Mouse (Mus musculus): ENCODE results near the gene Stx16. TPM values are rescaled to one million over a fixed set of nuclear protein-coding genes. Genes with fewer than 3 reads are reported as not detected.

Gene Stx16
- 12.7 and 13.6 TPM in 2 replicates for polyA plus RNA-seq (2016; fragmentation: Nextera tagmentation; extraction: Ambion mirVana)

GRCm38 (mm10) chr2:174075673-174076432 lies at the start of gene Stx16:
Gene Stx16 (plus strand): TSS chr2:174076308.
- ATAC-seq (ENCODE audit: insufficient number of reproducible peaks, insufficient read depth, low FRiP score, low TSS enrichment, low read depth) = peak; percentile 86
- H3K9me3 ChIP-seq = no peaks in the 10 kb centered on the region
- peak within 1 kb of the TSS; percentile 84 for H3K9ac ChIP-seq (replicated peaks)
- peak within 1 kb of the TSS; percentile 77 for H3K4me3 ChIP-seq (replicated peaks)
- WGBS = under 1% methylated on average over 32 of the region's 32 CpGs
- no peaks in the 10 kb centered on the region for H3K27me3 ChIP-seq
- H3K27ac ChIP-seq = peak within 1 kb of the TSS; percentile 98
- H3K36me3 ChIP-seq = peaks cover 3% of the 10 kb centered on the region; the same call in 1 of the 2 replicates
- H3K4me1 ChIP-seq (replicated peaks) = peaks cover 46% of the 10 kb centered on the region
- H3K4me2 ChIP-seq = peak within 1 kb of the TSS; percentile 88

GRCm38 (mm10) chr2:174026406-174026805 lies 49.7 kb upstream of the Stx16 start:
- no peaks in the 10 kb centered on the region for H3K9me3 ChIP-seq
- H3K4me1 ChIP-seq (replicated peaks) = 0 out of 2 replicates have a peak, but pooled peaks cover 6% of the 10 kb centered on the region
- H3K9ac ChIP-seq (replicated peaks) = no peak overlapping the region
- H3K27me3 ChIP-seq = no peaks in the 10 kb centered on the region
- H3K4me2 ChIP-seq = no peak overlapping the region
- H3K4me3 ChIP-seq (replicated peaks) = no peak overlapping the region
- no peak for ATAC-seq (ENCODE audit: insufficient number of reproducible peaks, insufficient read depth, low FRiP score, low TSS enrichment, low read depth)
- no peaks in the 10 kb centered on the region for H3K36me3 ChIP-seq
- WGBS = 70% methylated on average over 4 of the region's 4 CpGs
- no peak overlapping the region for H3K27ac ChIP-seq

- Histone ChIP-seq H3K27ac (no peak overlapping the region), H3K4me2 (no peak overlapping the region), H3K4me3 (replicated peaks) (no peak overlapping the region), H3K4me1 (replicated peaks) (no peaks in the 10 kb centered on the region), H3K27me3 (no peaks in the 10 kb centered on the region), H3K9me3 (no peaks in the 10 kb centered on the region), H3K36me3 (no peaks in the 10 kb centered on the region), H3K9ac (replicated peaks) (no peak overlapping the region)
- no peak for ATAC-seq (ENCODE audit: insufficient number of reproducible peaks, insufficient read depth, low FRiP score, low TSS enrichment, low read depth)
- WGBS = 87% methylated on average over 9 of the region's 9 CpGs
Observed at GRCm38 (mm10) chr2:174033257-174033800, 42.8 kb upstream of the Stx16 start.

GRCm38 (mm10) chr2:174047656-174048055 lies 28.5 kb upstream of the Stx16 start:
- no peak for ATAC-seq (ENCODE audit: insufficient number of reproducible peaks, insufficient read depth, low FRiP score, low TSS enrichment, low read depth)
- peaks cover 10% of the 10 kb centered on the region; the same call in 1 of the 2 replicates for H3K27me3 ChIP-seq
- peaks cover 19% of the 10 kb centered on the region for H3K4me1 ChIP-seq (replicated peaks)
- no peaks in the 10 kb centered on the region for H3K36me3 ChIP-seq
- 0 out of 2 replicates have a peak, but pooled peaks cover 8% of the 10 kb centered on the region for H3K9me3 ChIP-seq
- H3K27ac ChIP-seq = no peak overlapping the region
- no peak overlapping the region for H3K4me2 ChIP-seq
- H3K4me3 ChIP-seq (replicated peaks) = no peak overlapping the region
- 100% methylated on average over 2 of the region's 2 CpGs for WGBS
- H3K9ac ChIP-seq (replicated peaks) = no peak overlapping the region

GRCm38 (mm10) chr2:174049481-174050338 lies 26.4 kb upstream of the Stx16 start:
- Histone ChIP-seq H3K27me3 (peaks cover 10% of the 10 kb centered on the region; the same call in 1 of the 2 replicates), H3K4me2 (peak overlapping the region; percentile 17; the same call in 1 of the 2 replicates), H3K4me3 (replicated peaks) (no peak overlapping the region), H3K9ac (replicated peaks) (no peak overlapping the region), H3K36me3 (no peaks in the 10 kb centered on the region), H3K9me3 (0 out of 2 replicates have a peak, but pooled peaks cover 8% of the 10 kb centered on the region), H3K4me1 (replicated peaks) (peaks cover 19% of the 10 kb centered on the region), H3K27ac (peak overlapping the region; percentile 54)
- 3% methylated on average over 4 of the region's 4 CpGs for WGBS
- ATAC-seq (ENCODE audit: insufficient number of reproducible peaks, insufficient read depth, low FRiP score, low TSS enrichment, low read depth) = peak; percentile 89

GRCm38 (mm10) chr2:174050339-174050685 lies 25.8 kb upstream of the Stx16 start:
- Histone ChIP-seq H3K27ac (peak overlapping the region; percentile 54; the same call in 1 of the 2 replicates), H3K4me3 (replicated peaks) (no peak overlapping the region)

GRCm38 (mm10) chr2:174051081-174051481 lies 25.0 kb upstream of the Stx16 start:
- Histone ChIP-seq H3K27ac (no peak overlapping the region), H3K27me3 (peaks cover 10% of the 10 kb centered on the region; the same call in 1 of the 2 replicates), H3K4me2 (no peak overlapping the region), H3K4me1 (replicated peaks) (peaks cover 19% of the 10 kb centered on the region), H3K9me3 (0 out of 2 replicates have a peak, but pooled peaks cover 8% of the 10 kb centered on the region), H3K36me3 (no peaks in the 10 kb centered on the region), H3K4me3 (replicated peaks) (no peak overlapping the region), H3K9ac (replicated peaks) (no peak overlapping the region)
- no peak for ATAC-seq (ENCODE audit: insufficient number of reproducible peaks, insufficient read depth, low FRiP score, low TSS enrichment, low read depth)
- 15% methylated on average over 10 of the region's 10 CpGs for WGBS

More at GRCm38 (mm10) chr2:174050339-174050685, 25.8 kb upstream of the Stx16 start:
- Histone ChIP-seq H3K36me3 (no peaks in the 10 kb centered on the region), H3K9ac (replicated peaks) (no peak overlapping the region), H3K4me2 (no peak overlapping the region), H3K9me3 (0 out of 2 replicates have a peak, but pooled peaks cover 8% of the 10 kb centered on the region), H3K4me1 (replicated peaks) (peaks cover 19% of the 10 kb centered on the region), H3K27me3 (peaks cover 10% of the 10 kb centered on the region; the same call in 1 of the 2 replicates)
- WGBS = 6% methylated on average over 3 of the region's 3 CpGs
- no peak for ATAC-seq (ENCODE audit: insufficient number of reproducible peaks, insufficient read depth, low FRiP score, low TSS enrichment, low read depth)

GRCm38 (mm10) chr2:174054496-174054895 lies 21.6 kb upstream of the Stx16 start:
- Histone ChIP-seq H3K4me2 (no peak overlapping the region), H3K36me3 (no peaks in the 10 kb centered on the region), H3K27me3 (peaks cover 10% of the 10 kb centered on the region; the same call in 1 of the 2 replicates), H3K9me3 (no peaks in the 10 kb centered on the region), H3K4me3 (replicated peaks) (no peak overlapping the region), H3K27ac (no peak overlapping the region), H3K9ac (replicated peaks) (no peak overlapping the region), H3K4me1 (replicated peaks) (peaks cover 16% of the 10 kb centered on the region)
- ATAC-seq (ENCODE audit: insufficient number of reproducible peaks, insufficient read depth, low FRiP score, low TSS enrichment, low read depth) = no peak
- WGBS = 90% methylated on average over 3 of the region's 3 CpGs

GRCm38 (mm10) chr2:174057730-174058129 lies 18.4 kb upstream of the Stx16 start:
- Histone ChIP-seq H3K4me2 (no peak overlapping the region), H3K36me3 (no peaks in the 10 kb centered on the region), H3K4me1 (replicated peaks) (peaks cover 7% of the 10 kb centered on the region; the same call in 1 of the 2 replicates), H3K9me3 (no peaks in the 10 kb centered on the region), H3K27ac (0 out of 2 replicates have a peak overlapping the region, but pooled peaks have one; percentile 8), H3K9ac (replicated peaks) (no peak overlapping the region), H3K27me3 (no peaks in the 10 kb centered on the region), H3K4me3 (replicated peaks) (no peak overlapping the region)
- 76% methylated on average over 3 of the region's 3 CpGs for WGBS
- no peak for ATAC-seq (ENCODE audit: insufficient number of reproducible peaks, insufficient read depth, low FRiP score, low TSS enrichment, low read depth)

- ATAC-seq (ENCODE audit: insufficient number of reproducible peaks, insufficient read depth, low FRiP score, low TSS enrichment, low read depth) = peak; percentile 35; the same call in 1 of the 2 replicates
- H3K4me1 ChIP-seq (replicated peaks) = peaks cover 13% of the 10 kb centered on the region; the same call in 1 of the 2 replicates
- no peak overlapping the region for H3K4me2 ChIP-seq
- H3K36me3 ChIP-seq = no peaks in the 10 kb centered on the region
- no peak overlapping the region for H3K4me3 ChIP-seq (replicated peaks)
- 0 out of 2 replicates have a peak overlapping the region, but pooled peaks have one; percentile 8 for H3K27ac ChIP-seq
- H3K9ac ChIP-seq (replicated peaks) = no peak overlapping the region
- H3K9me3 ChIP-seq = no peaks in the 10 kb centered on the region
- WGBS = 67% methylated on average over 8 of the region's 8 CpGs
- H3K27me3 ChIP-seq = no peaks in the 10 kb centered on the region
Observed at GRCm38 (mm10) chr2:174058316-174058939, 17.7 kb upstream of the Stx16 start.
